Comparison of ENCODE assay signal across 12 mouse cellular contexts in genomic region chr12:98677336-98677735, GRCm38 (mm10). TPM values are rescaled to one million over a fixed set of nuclear protein-coding genes. Genes with fewer than 3 reads are reported as not detected.
DNase-seq lines count a peak whose midpoint lies in the region; ATAC-seq lines count a peak whose summit lies in the region.
"Had no signal": no experiment of that assay in that cellular context is flagged by ENCODE, and none has a peak within 500 bp of the region (broad histone marks: within the 10 kb centered on the region; RNA-seq: fewer than 3 reads in every experiment).

No protein-coding gene starts in this region.

- DNase-seq in urinary bladder, postnatal 4 days (ENCODE audit: low spot score in 2 of 2): peak; percentile 10 to 53
- no peak for DNase-seq in urinary bladder, postnatal 25 days (ENCODE audit: low spot score)
- no peak for DNase-seq in adrenal gland, postnatal 10 days
- no peak for DNase-seq in right cerebral cortex, postnatal 14 days
- DNase-seq in frontal cortex, adult 2 months (ENCODE audit: extremely low spot score in 1 of 2, low spot score in 1 of 2): no peak
- no peak for DNase-seq in gastrocnemius, postnatal 14 days
- DNase-seq: heart, postnatal 14 days; kidney, adult 2 months; right cerebral cortex, postnatal 4 days had no signal

- peak; percentile 41 for ATAC-seq in inflammation-experienced regulatory T-cells, adult 6 months
- peak; percentile 61; the same call in 1 of the 2 replicates for ATAC-seq in monocyte, adult 5-6 weeks (replicated peaks; ENCODE audit: insufficient number of reproducible peaks, low FRiP score, low TSS enrichment, poor library complexity, severe bottlenecking)
- ATAC-seq: forebrain, embryonic 13.5 days had no signal

- intact Hi-C loops in gastrocnemius, postnatal 14 days (cut with DNase I; ENCODE audit: low total_unique reads): no loop called here

RNA-seq across cellular contexts. Expression of gene Spata7, which starts 49.4 kb away (rescaled TPM):
- polyA plus RNA-seq in inflammation-experienced regulatory T-cells, adult 6 months (2017; shearing (Covaris generic)): 1 to 10 TPM; 1.0 to 1.6 (median 1.3) TPM
- 1.3 to 3.3 TPM in 2 of 3 replicates, not detected in the other for total RNA-seq in monocyte, adult 5-6 weeks (2017)
- 10 to 100 TPM in 1 of 2 experiments, 1 to 10 TPM in 1; 7.7 to 10.8 TPM for total RNA-seq in adrenal gland, postnatal 10 days (2021)
- polyA plus RNA-seq in frontal cortex, adult 2 months (2012; rRNA removed): 26.5 and 28.8 TPM in 2 replicates
- 1 to 10 TPM; 3.4 to 3.8 TPM for total RNA-seq in gastrocnemius, postnatal 14 days (2021)

RNA-seq across cellular contexts. Expression of gene Ptpn21, which starts 59.9 kb away (rescaled TPM):
- 1 to 10 TPM; 4.0 to 6.4 (median 4.8) TPM for polyA plus RNA-seq in inflammation-experienced regulatory T-cells, adult 6 months (2017; shearing (Covaris generic))
- 0.57 to 4.3 TPM (median 1.2 TPM) in 3 replicates for total RNA-seq in monocyte, adult 5-6 weeks (2017)
- total RNA-seq in adrenal gland, postnatal 10 days (2021): 10 to 100 TPM; 17.5 to 22.7 TPM
- polyA plus RNA-seq in frontal cortex, adult 2 months (2012; rRNA removed): 8.3 and 8.8 TPM in 2 replicates
- total RNA-seq in gastrocnemius, postnatal 14 days (2021): 10 to 100 TPM; 20.4 to 28.1 TPM

Comparison
In these comparisons a context has a peak if more than half of its experiments do, and no peak if none do; other contexts are left out.
1. DNase-seq: peak in urinary bladder, postnatal 4 days (2 of 2); none in urinary bladder, postnatal 25 days (single experiment), adrenal gland, postnatal 10 days (single experiment), right cerebral cortex, postnatal 14 days (single experiment), frontal cortex, adult 2 months (0 of 2) and gastrocnemius, postnatal 14 days (single experiment).